Mouse (Mus musculus): ENCODE data around the gene Trim40. TPM values are rescaled to one million over a fixed set of nuclear protein-coding genes. Genes with fewer than 3 reads are reported as not detected.

Trim40 gene
- polyA plus RNA-seq, 1 experiment from 2014 or later = not detected

DNA sequence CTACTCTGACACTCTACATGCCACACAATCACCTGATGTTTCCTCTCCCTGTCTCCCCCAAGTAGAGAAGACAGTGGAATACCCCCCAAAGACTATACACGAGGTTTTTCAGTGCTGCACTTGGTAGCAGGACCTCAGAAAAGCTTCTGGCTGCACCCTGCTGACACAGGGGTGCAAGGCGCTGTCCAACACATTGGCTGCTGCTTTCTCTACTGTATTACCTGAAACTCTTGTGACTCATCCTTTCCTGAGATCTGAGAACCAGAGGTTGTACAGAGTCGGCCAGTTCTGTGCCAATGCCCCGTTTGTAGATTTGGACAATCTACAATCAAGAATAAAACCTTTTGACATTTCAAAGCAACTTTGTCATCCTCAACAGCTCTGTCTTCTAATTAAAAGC lies 19.9 kb upstream of the Trim40 start:
- ATAC-seq (replicated peaks; ENCODE audit: low FRiP score, low read depth) (no peak), DNase-seq (ENCODE audit: low spot score) (no peak)
- no peaks in the 10 kb centered on the region for H3K4me1 ChIP-seq (replicated peaks; ENCODE audit: insufficient read depth, low read length)
- no peak overlapping the region for H3K9ac ChIP-seq (ENCODE audit: low read depth, low read length)
- H3K27ac ChIP-seq = no peak overlapping the region
- H3K27me3 ChIP-seq (ENCODE audit: insufficient read depth, low read length) = no peaks in the 10 kb centered on the region
- no peak overlapping the region for H3K4me3 ChIP-seq (replicated peaks; ENCODE audit: low read depth, low read length)
- H3K4me2 ChIP-seq (ENCODE audit: low read length) = no peak overlapping the region
- 52% methylated on average over 4 of the region's 4 CpGs for WGBS
- H3K36me3 ChIP-seq (ENCODE audit: insufficient read depth, low read length) = no peaks in the 10 kb centered on the region
- no peak for TF ChIP-seq CTCF (IDR thresholded peaks at IDR 0.05; ENCODE audit: low read depth)
- no peaks in the 10 kb centered on the region for H3K9me3 ChIP-seq (replicated peaks; ENCODE audit: low read length)

DNA sequence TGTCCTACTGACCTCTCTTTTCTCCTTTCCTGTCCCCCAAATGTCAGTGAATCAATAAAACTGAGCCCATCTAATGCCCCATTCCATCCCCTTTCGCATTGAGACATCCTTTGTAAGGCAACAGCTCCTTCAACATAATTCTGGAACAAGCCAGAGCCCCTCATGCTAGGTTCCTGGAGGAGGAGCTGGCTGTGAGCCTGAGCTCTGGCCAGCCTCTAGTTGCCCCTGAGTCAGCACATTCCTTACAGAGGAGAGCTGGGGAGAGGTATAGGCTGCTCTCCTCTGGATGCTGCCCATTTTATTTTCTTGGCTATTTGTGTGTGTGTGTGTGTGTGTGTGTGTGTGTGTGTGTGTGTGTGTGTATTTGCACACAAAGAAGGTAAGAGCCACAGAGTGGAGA lies 18.3 kb upstream of the Trim40 start:
- H3K9me3 ChIP-seq (replicated peaks; ENCODE audit: low read length) = no peaks in the 10 kb centered on the region
- no peak for TF ChIP-seq CTCF (IDR thresholded peaks at IDR 0.05; ENCODE audit: low read depth)
- H3K4me2 ChIP-seq (ENCODE audit: low read length) = no peak overlapping the region
- H3K27me3 ChIP-seq (ENCODE audit: insufficient read depth, low read length) = no peaks in the 10 kb centered on the region
- no peak for DNase-seq (ENCODE audit: low spot score)
- no peak overlapping the region for H3K4me3 ChIP-seq (replicated peaks; ENCODE audit: low read depth, low read length)
- peak; percentile 43; the same call in 1 of the 2 replicates for ATAC-seq (replicated peaks; ENCODE audit: low FRiP score, low read depth)
- H3K4me1 ChIP-seq (replicated peaks; ENCODE audit: insufficient read depth, low read length) = no peaks in the 10 kb centered on the region
- no peak overlapping the region for H3K9ac ChIP-seq (ENCODE audit: low read depth, low read length)
- H3K27ac ChIP-seq = no peak overlapping the region
- no peaks in the 10 kb centered on the region for H3K36me3 ChIP-seq (ENCODE audit: insufficient read depth, low read length)
- 62% methylated on average over 1 of the region's 1 CpGs for WGBS

DNA sequence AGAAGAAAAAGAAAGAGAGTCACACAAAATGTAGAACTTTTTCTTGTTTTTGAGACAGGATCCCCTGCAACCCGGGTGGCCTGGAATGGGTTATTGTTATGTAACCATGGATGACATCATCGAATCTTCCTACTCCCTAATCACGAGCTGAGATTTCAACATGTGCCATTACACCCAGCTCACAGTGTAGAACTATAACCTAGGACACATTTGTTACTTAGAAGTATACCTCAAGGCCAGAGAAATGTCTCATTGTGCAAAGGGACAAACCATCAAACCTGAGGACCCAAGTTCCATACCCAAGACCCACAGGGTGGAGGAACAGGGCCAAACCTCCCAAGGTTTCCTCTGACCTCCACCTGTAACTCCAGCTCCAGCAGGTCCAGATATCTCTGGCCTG lies 13.7 kb upstream of the Trim40 start:
- Histone ChIP-seq H3K9ac (ENCODE audit: low read depth, low read length) (no peak overlapping the region), H3K27me3 (ENCODE audit: insufficient read depth, low read length) (no peaks in the 10 kb centered on the region), H3K4me1 (replicated peaks; ENCODE audit: insufficient read depth, low read length) (no peaks in the 10 kb centered on the region), H3K4me3 (replicated peaks; ENCODE audit: low read depth, low read length) (no peak overlapping the region), H3K4me2 (ENCODE audit: low read length) (no peak overlapping the region), H3K36me3 (ENCODE audit: insufficient read depth, low read length) (no peaks in the 10 kb centered on the region), H3K27ac (no peak overlapping the region), H3K9me3 (replicated peaks; ENCODE audit: low read length) (no peaks in the 10 kb centered on the region)
- no peak for TF ChIP-seq CTCF (IDR thresholded peaks at IDR 0.05; ENCODE audit: low read depth)
- no peak for DNase-seq (ENCODE audit: low spot score)
- ATAC-seq (replicated peaks; ENCODE audit: low FRiP score, low read depth) = no peak
- 68% methylated on average over 3 of the region's 3 CpGs for WGBS

DNA sequence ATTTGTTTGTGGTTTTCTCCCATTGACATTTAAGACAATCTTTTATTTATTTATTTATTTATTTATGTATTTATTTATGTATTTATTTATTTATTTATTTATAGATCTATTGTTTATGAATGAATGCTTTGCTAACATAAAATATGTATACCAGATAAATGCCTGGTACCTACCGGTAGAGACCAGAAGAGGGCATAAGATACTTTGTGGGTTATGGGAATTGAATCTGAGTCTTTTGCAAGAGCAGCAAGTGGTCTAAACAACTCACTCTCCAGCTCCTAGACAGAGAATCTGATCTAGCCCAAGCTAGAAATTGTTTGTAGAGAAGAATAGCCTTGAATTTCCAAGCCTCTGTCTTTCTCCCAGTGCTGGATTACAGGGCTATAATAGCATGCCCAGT lies 10.8 kb upstream of the Trim40 start:
- ATAC-seq (replicated peaks; ENCODE audit: low FRiP score, low read depth) = no peak
- WGBS = 33% methylated on average over 1 of the region's 1 CpGs
- Histone ChIP-seq H3K4me1 (replicated peaks; ENCODE audit: insufficient read depth, low read length) (no peaks in the 10 kb centered on the region), H3K27ac (no peak overlapping the region), H3K27me3 (ENCODE audit: insufficient read depth, low read length) (no peaks in the 10 kb centered on the region), H3K36me3 (ENCODE audit: insufficient read depth, low read length) (no peaks in the 10 kb centered on the region), H3K9me3 (replicated peaks; ENCODE audit: low read length) (no peaks in the 10 kb centered on the region), H3K4me3 (replicated peaks; ENCODE audit: low read depth, low read length) (no peak overlapping the region), H3K4me2 (ENCODE audit: low read length) (no peak overlapping the region), H3K9ac (ENCODE audit: low read depth, low read length) (no peak overlapping the region)
- TF ChIP-seq CTCF (IDR thresholded peaks at IDR 0.05; ENCODE audit: low read depth) = peak; percentile 44; the same call in 1 of the 2 replicates
- peak; percentile 30 for DNase-seq (ENCODE audit: low spot score)

DNA sequence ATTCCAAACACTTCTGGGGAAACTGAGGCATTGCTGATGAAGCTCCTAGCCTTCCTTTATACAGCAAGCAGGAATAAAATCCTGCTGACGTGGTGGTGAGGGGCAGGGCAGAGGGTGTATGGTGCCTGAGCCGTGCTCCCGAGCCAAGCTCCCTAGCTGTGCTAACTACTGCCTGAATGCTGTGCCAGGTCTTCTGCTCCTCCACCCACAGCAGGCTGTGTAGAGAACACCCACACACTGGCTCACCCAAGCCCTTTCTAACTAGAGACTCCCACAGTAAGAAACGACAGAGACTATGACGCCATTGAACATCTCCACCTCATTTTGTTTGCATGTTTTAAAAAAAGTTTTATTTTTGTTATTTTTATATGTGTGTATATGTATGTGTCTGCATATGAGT lies 10.1 kb upstream of the Trim40 start:
- TF ChIP-seq CTCF (IDR thresholded peaks at IDR 0.05; ENCODE audit: low read depth) = no peak
- H3K9me3 ChIP-seq (replicated peaks; ENCODE audit: low read length) = no peaks in the 10 kb centered on the region
- ATAC-seq (replicated peaks; ENCODE audit: low FRiP score, low read depth) = no peak
- no peaks in the 10 kb centered on the region for H3K27me3 ChIP-seq (ENCODE audit: insufficient read depth, low read length)
- DNase-seq (ENCODE audit: low spot score) = no peak
- H3K27ac ChIP-seq = no peak overlapping the region
- no peak overlapping the region for H3K9ac ChIP-seq (ENCODE audit: low read depth, low read length)
- H3K4me2 ChIP-seq (ENCODE audit: low read length) = no peak overlapping the region
- H3K36me3 ChIP-seq (ENCODE audit: insufficient read depth, low read length) = no peaks in the 10 kb centered on the region
- no peaks in the 10 kb centered on the region for H3K4me1 ChIP-seq (replicated peaks; ENCODE audit: insufficient read depth, low read length)
- 76% methylated on average over 5 of the region's 5 CpGs for WGBS
- no peak overlapping the region for H3K4me3 ChIP-seq (replicated peaks; ENCODE audit: low read depth, low read length)

DNA sequence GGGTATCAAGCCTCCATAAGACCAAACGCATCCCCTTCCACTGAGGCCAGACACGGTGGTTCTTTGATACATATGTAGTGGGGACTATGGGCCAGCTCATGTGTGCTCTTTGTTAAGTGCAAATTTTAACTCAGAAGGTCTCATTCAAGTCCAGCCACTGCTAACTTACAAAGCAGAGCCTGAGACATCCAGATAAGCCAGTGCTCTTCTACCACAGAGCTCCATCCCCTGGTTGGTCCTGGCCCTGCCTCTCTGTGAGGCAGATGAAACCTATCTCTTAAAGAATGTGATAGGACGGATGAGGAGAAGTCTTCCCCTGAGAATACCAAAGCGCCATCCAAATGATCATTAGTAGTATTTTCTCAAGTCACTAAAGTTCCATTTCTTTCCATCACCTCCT lies 9.5 kb upstream of the Trim40 start:
- Histone ChIP-seq H3K4me2 (ENCODE audit: low read length) (no peak overlapping the region), H3K27ac (no peak overlapping the region), H3K36me3 (ENCODE audit: insufficient read depth, low read length) (no peaks in the 10 kb centered on the region), H3K9me3 (replicated peaks; ENCODE audit: low read length) (no peaks in the 10 kb centered on the region), H3K27me3 (ENCODE audit: insufficient read depth, low read length) (no peaks in the 10 kb centered on the region), H3K9ac (ENCODE audit: low read depth, low read length) (no peak overlapping the region), H3K4me1 (replicated peaks; ENCODE audit: insufficient read depth, low read length) (no peaks in the 10 kb centered on the region), H3K4me3 (replicated peaks; ENCODE audit: low read depth, low read length) (no peak overlapping the region)
- no peak for TF ChIP-seq CTCF (IDR thresholded peaks at IDR 0.05; ENCODE audit: low read depth)
- ATAC-seq (replicated peaks; ENCODE audit: low FRiP score, low read depth) (no peak), DNase-seq (ENCODE audit: low spot score) (no peak)
- 79% methylated on average over 4 of the region's 4 CpGs for WGBS

DNA sequence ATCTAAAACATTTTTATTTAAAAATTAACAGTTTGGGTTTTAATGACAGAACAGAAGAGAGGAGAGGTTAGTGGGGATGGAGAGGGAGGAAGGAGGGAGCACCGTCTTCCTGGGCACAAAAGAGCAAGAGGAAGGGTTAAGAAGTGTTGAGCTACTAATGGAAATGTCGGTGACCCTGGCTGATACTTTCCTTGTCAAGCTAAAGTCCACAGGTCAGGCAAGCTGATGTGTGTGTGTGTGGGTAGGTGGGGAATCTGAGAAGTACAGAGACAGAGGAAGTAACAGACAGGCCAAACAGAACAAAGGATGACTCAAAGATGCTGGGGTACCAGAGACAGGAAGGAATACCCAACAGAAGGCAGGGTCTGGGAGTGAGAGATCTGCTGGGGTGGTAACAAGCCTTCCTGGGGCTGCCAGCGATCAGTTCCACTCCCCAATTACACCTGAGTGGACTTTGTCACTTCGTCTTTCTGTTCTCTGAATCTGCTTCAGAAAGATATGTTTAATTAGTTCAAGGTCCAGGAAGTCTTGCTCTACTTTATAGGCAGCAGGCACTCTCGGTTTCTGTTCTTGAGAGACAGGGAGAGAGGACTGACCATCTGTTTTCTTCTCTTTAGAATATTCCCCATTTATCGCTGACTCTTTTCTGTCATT lies 7.8 kb upstream of the Trim40 start, which contains the start of gene Trim31:
Trim31 (plus strand) TSS at position 567 of the 654 bp plus-strand sequence.
- H3K4me2 ChIP-seq (ENCODE audit: low read length) = no peak within 1 kb of the TSS
- H3K4me1 ChIP-seq (replicated peaks; ENCODE audit: insufficient read depth, low read length) = no peaks in the 10 kb centered on the region
- ATAC-seq (replicated peaks; ENCODE audit: low FRiP score, low read depth) (no peak), DNase-seq (ENCODE audit: low spot score) (no peak)
- no peak within 1 kb of the TSS for H3K27ac ChIP-seq
- 66% methylated on average over 6 of the region's 6 CpGs for WGBS
- H3K36me3 ChIP-seq (ENCODE audit: insufficient read depth, low read length) = no peaks in the 10 kb centered on the region
- no peaks in the 10 kb centered on the region for H3K9me3 ChIP-seq (replicated peaks; ENCODE audit: low read length)
- H3K4me3 ChIP-seq (replicated peaks; ENCODE audit: low read depth, low read length) = no peak within 1 kb of the TSS
- no peaks in the 10 kb centered on the region for H3K27me3 ChIP-seq (ENCODE audit: insufficient read depth, low read length)
- no peak within 1 kb of the TSS for H3K9ac ChIP-seq (ENCODE audit: low read depth, low read length)
- TF ChIP-seq CTCF (IDR thresholded peaks at IDR 0.05; ENCODE audit: low read depth) = no peak
